Mouse (Mus musculus) heart, embryonic 11.5 days (tissue): ENCODE results near the gene Armh2. TPM values are rescaled to one million over a fixed set of nuclear protein-coding genes. Genes with fewer than 3 reads are reported as not detected.

Experiments used
- ATAC-seq: fragments of 200-750 bp; cut with Nextera tagmentation; replicated peaks from 2 replicates; pipeline ENCODE4 v1.8.0; 2017; ENCODE audit warnings: moderate library complexity; ENCODE audit not compliant: insufficient number of reproducible peaks, low FRiP score, low TSS enrichment
- H3K27ac ChIP-seq: fragments of 300-500 bp; sonication (generic); 2 replicates; pipeline ENCODE4 v1.5.1; 2014; ENCODE audit warnings: mild to moderate bottlenecking, low read depth, low read length
- H3K27me3 ChIP-seq: fragments of 300-500 bp; sonication (generic); 2 replicates; pipeline ENCODE4 v1.6.1; 2014; ENCODE audit warnings: mild to moderate bottlenecking, low read length, mixed read lengths; ENCODE audit not compliant: control insufficient read depth, insufficient read depth
- H3K36me3 ChIP-seq: fragments of 300-500 bp; sonication (generic); 2 replicates; pipeline ENCODE4 v1.6.1; 2014; ENCODE audit warnings: mild to moderate bottlenecking, low read length, moderate library complexity, mixed read lengths; ENCODE audit not compliant: control insufficient read depth, insufficient read depth
- H3K4me1 ChIP-seq: fragments of 300-500 bp; sonication (generic); 2 replicates; pipeline ENCODE4 v1.6.1; 2014; ENCODE audit warnings: low read length; ENCODE audit not compliant: control insufficient read depth, insufficient read depth
- H3K4me2 ChIP-seq: fragments of 300-500 bp; sonication (generic); 2 replicates; pipeline ENCODE4 v1.6.1; 2014; ENCODE audit warnings: mild to moderate bottlenecking, moderate library complexity
- H3K4me3 ChIP-seq: fragments of 300-500 bp; sonication (generic); 2 replicates; pipeline ENCODE4 v1.5.1; 2014; ENCODE audit warnings: low read depth, low read length
- H3K9ac ChIP-seq: fragments of 300-500 bp; sonication (generic); 2 replicates; pipeline ENCODE4 v1.6.1; 2014; ENCODE audit warnings: mild to moderate bottlenecking, low read depth, low read length, moderate library complexity
- H3K9me3 ChIP-seq: fragments of 300-500 bp; sonication (generic); replicated peaks from 2 replicates; pipeline ENCODE4 v1.6.1; 2016; ENCODE audit warnings: low read length; ENCODE audit not compliant: control insufficient read depth
- WGBS: fragments of 180-500 bp; shearing (Covaris S2); extraction: QIAGEN DNeasy Blood & Tissue Kit; methylation state at CpG from one replicate; pipeline ENCODE4 v1.1.7; 2014; ENCODE audit not compliant: insufficient replicate concordance; 5-methylcytosine and 5-hydroxymethylcytosine counted together
- polyA plus RNA-seq: library from polyadenylated mRNA; unstranded; fragments of >200 nt; fragmentation: Nextera tagmentation; extraction: Ambion mirVana; gene quantifications from 2 replicates; pipeline ENCODE4 v1.2.1, GENCODE M21; 2014

Armh2 gene
- polyA plus RNA-seq, 1 experiment from 2014 or later: not detected

- Histone ChIP-seq H3K27me3 (no peaks in the 10 kb centered on the region), H3K4me2 (no peak overlapping the region), H3K9ac (no peak overlapping the region), H3K9me3 (no peaks in the 10 kb centered on the region), H3K36me3 (no peaks in the 10 kb centered on the region), H3K4me3 (no peak overlapping the region), H3K27ac (no peak overlapping the region), H3K4me1 (no peaks in the 10 kb centered on the region)
- ATAC-seq: no peak
- WGBS: 62% methylated on average over 5 of the region's 5 CpGs
Measured at GRCm38 (mm10) chr13:24781916-24782315, 40.9 kb downstream of the Armh2 start.

DNA sequence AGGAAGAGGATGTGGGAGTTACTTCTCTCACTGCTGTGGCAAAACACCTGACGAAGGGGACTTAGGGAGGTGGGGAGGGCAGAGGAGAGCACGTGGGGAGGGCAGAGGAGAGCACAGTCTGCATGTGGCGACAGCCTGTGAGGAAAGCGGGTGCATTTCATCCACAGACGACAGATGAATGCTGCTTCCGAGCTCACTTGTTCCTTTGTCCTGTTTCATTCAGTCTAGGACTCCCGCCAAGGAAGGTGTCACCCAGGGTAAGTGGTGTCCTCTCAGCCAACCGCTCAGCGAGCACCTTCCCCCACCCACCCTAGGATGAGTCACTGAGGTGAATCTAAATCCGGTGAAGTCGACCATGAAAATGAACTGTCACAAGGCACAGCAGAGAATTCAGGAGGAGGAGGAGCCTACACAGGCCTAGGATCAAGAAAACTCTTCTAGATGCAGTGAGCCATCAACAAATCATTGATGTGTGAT is 45.0 kb downstream of the Armh2 start:
- Histone ChIP-seq H3K9ac (no peak overlapping the region), H3K4me1 (no peaks in the 10 kb centered on the region), H3K36me3 (no peaks in the 10 kb centered on the region), H3K9me3 (no peaks in the 10 kb centered on the region), H3K4me2 (no peak overlapping the region), H3K27ac (no peak overlapping the region), H3K27me3 (no peaks in the 10 kb centered on the region), H3K4me3 (no peak overlapping the region)
- 55% methylated on average over 11 of the region's 11 CpGs for WGBS
- no peak for ATAC-seq

DNA sequence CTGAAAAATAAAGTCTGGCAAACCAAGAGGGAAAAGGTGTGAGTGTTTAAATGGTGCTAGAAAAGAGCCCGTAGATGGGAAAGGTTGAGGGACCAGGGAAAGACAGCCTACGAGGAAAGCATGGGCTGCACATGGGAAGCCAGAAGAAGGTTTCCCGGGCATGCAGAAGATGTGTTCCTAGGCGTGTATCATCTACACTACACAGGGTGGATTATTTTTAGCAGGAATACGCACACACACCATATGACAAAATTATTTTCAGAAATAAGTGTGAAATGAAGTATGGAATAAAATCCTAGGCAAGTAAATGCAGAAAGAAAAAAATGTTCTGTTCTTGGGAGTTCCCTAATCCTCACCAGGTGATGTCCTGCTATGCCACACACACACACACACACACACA is 46.4 kb downstream of the Armh2 start:
- Histone ChIP-seq H3K9ac (no peak overlapping the region), H3K4me2 (no peak overlapping the region), H3K4me1 (no peaks in the 10 kb centered on the region), H3K27ac (no peak overlapping the region), H3K9me3 (no peaks in the 10 kb centered on the region), H3K27me3 (no peaks in the 10 kb centered on the region), H3K4me3 (no peak overlapping the region), H3K36me3 (no peaks in the 10 kb centered on the region)
- ATAC-seq: no peak
- 80% methylated on average over 5 of the region's 5 CpGs for WGBS

DNA sequence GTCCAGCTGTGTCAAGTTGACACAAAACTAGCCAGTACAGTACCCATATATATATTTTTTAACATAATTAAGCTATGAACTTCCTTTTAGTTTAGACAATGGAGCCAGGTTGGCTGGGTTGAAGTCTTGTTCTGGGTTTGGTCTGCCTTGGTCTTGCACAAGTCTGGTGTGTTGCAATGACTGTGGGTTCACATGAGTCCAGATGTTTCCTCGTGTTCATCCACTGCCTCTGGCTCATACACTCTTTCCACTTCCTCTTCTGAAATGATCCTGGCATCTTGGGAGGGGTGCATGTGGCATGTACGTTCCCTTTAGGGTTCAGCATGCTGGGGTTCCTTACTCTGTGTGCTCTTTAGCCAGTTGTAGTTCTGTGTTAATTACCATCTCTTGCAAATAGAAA is 50.3 kb downstream of the Armh2 start:
- 73% methylated on average over 2 of the region's 2 CpGs for WGBS
- no peak for ATAC-seq
- Histone ChIP-seq H3K9ac (no peak overlapping the region), H3K36me3 (no peaks in the 10 kb centered on the region), H3K4me3 (no peak overlapping the region), H3K27me3 (no peaks in the 10 kb centered on the region), H3K9me3 (no peaks in the 10 kb centered on the region), H3K27ac (no peak overlapping the region), H3K4me1 (no peaks in the 10 kb centered on the region), H3K4me2 (no peak overlapping the region)

GRCm38 (mm10) chr13:24792411-24793045 is 51.5 kb downstream of the Armh2 start:
- 77% methylated on average over 9 of the region's 9 CpGs for WGBS
- no peak for ATAC-seq
- Histone ChIP-seq H3K9ac (no peak overlapping the region), H3K9me3 (no peaks in the 10 kb centered on the region), H3K27ac (no peak overlapping the region), H3K27me3 (no peaks in the 10 kb centered on the region), H3K4me3 (no peak overlapping the region), H3K4me2 (no peak overlapping the region), H3K36me3 (no peaks in the 10 kb centered on the region), H3K4me1 (no peaks in the 10 kb centered on the region)

Other genes starting within 250 kb of the Armh2 start
- 5.8 and 6.5 TPM in 2 replicates for gene Ripor2, start 159.0 kb upstream of the Armh2 start, polyA plus RNA-seq
- 116 and 127 TPM in 2 replicates for gene Gmnn, start 20.7 kb downstream of the Armh2 start, polyA plus RNA-seq
- gene BC005537, start 60.4 kb downstream of the Armh2 start, polyA plus RNA-seq: 11.1 and 19.2 TPM in 2 replicates
- 196 and 201 TPM in 2 replicates for gene Acot13, start 90.3 kb downstream of the Armh2 start, polyA plus RNA-seq
- 40.8 and 44.9 TPM in 2 replicates for gene Tdp2, start 90.4 kb downstream of the Armh2 start, polyA plus RNA-seq
- not detected in 2 replicates for gene D130043K22Rik, start 103.9 kb downstream of the Armh2 start, polyA plus RNA-seq
- gene Aldh5a1, start 196.4 kb downstream of the Armh2 start, polyA plus RNA-seq: 7.9 and 8.1 TPM in 2 replicates
- 0.11 and 0.42 TPM in 2 replicates for gene Gpld1, start 201.9 kb downstream of the Armh2 start, polyA plus RNA-seq